Mouse (Mus musculus): ENCODE results near the gene Lrrc74b. TPM values are rescaled to one million over a fixed set of nuclear protein-coding genes. Genes with fewer than 3 reads are reported as not detected.

Lrrc74b gene
- not detected for polyA plus RNA-seq (2017; shearing (Covaris generic))

GRCm38 (mm10) chr16:17561128-17561750 lies at the start of gene Lrrc74b:
TSS of gene Lrrc74b (minus strand) at chr16:17561247.

GRCm38 (mm10) chr16:17583064-17583463 lies 22.0 kb upstream of the Lrrc74b start, which contains the start of gene Slc7a4:
TSS of gene Slc7a4 (minus strand) at chr16:17583214.

GRCm38 (mm10) chr16:17561751-17562208 lies 733 bp upstream of the Lrrc74b start, which contains the start of gene P2rx6:
TSS of gene P2rx6 (plus strand) at chr16:17561885.

GRCm38 (mm10) chr16:17530640-17531288 lies 30.3 kb downstream of the Lrrc74b start, which contains the start of gene Thap7:
TSS of gene Thap7 (minus strand) at chr16:17531136.

GRCm38 (mm10) chr16:17508546-17509239 lies 52.4 kb downstream of the Lrrc74b start, which contains the start of gene Lztr1:
TSS of gene Lztr1 (plus strand) at chr16:17508688.

Other genes with a start within 250 kb of the Lrrc74b start
- gene Serpind1, start 229.9 kb downstream of the Lrrc74b start, polyA plus RNA-seq (2017; shearing (Covaris generic)) = 0.36 TPM
- 18.1 TPM for gene Snap29, start 155.3 kb downstream of the Lrrc74b start, polyA plus RNA-seq (2017; shearing (Covaris generic))
- gene Pi4ka, start 154.9 kb downstream of the Lrrc74b start, polyA plus RNA-seq (2017; shearing (Covaris generic)) = 79.1 TPM
- gene Crkl, start 109.3 kb downstream of the Lrrc74b start, polyA plus RNA-seq (2017; shearing (Covaris generic)) = 64.9 TPM
- gene Aifm3, start 71.6 kb downstream of the Lrrc74b start, polyA plus RNA-seq (2017; shearing (Covaris generic)) = not detected
- 34.0 TPM for gene Lztr1, start 52.6 kb downstream of the Lrrc74b start, polyA plus RNA-seq (2017; shearing (Covaris generic))
- 61.2 TPM for gene Thap7, start 30.1 kb downstream of the Lrrc74b start, polyA plus RNA-seq (2017; shearing (Covaris generic))
- gene P2rx6, start 638 bp upstream of the Lrrc74b start, polyA plus RNA-seq (2017; shearing (Covaris generic)) = not detected
- gene Slc7a4, start 22.0 kb upstream of the Lrrc74b start, polyA plus RNA-seq (2017; shearing (Covaris generic)) = 1.6 TPM
- gene Smpd4, start 58.1 kb upstream of the Lrrc74b start, polyA plus RNA-seq (2017; shearing (Covaris generic)) = 19.5 TPM
- gene Ccdc74a, start 85.2 kb upstream of the Lrrc74b start, polyA plus RNA-seq (2017; shearing (Covaris generic)) = not detected
- gene Med15, start 171.6 kb upstream of the Lrrc74b start, polyA plus RNA-seq (2017; shearing (Covaris generic)) = 129 TPM
- 18.9 TPM for gene Klhl22, start 198.4 kb upstream of the Lrrc74b start, polyA plus RNA-seq (2017; shearing (Covaris generic))
- not detected for gene Scarf2, start 236.0 kb upstream of the Lrrc74b start, polyA plus RNA-seq (2017; shearing (Covaris generic))